Mouse (Mus musculus) left cerebral cortex, postnatal 25 days (tissue): ENCODE measurements at regions not wholly inside any gene's neighbourhood (a gene's known extent, or its start where the extent isn't known, plus 50 kb on each side); places are given as distances from the start of the nearest gene placed in this dataset.
"Not testable (repeated sequence)": the region's sequence is repeated elsewhere in the genome, so short reads cannot be mapped to it uniquely, and the experiment has no call there.

ENCODE experiments used
- DNase-seq, 2 experiments: peaks; one replicate each; pipeline ENCODE4 v3.0.0; 2022; ENCODE audit warnings: low spot score in 2 of 2, mixed read lengths in 1 of 2
- intact Hi-C: fragments of 180-260 bp; cut with DNase I; formaldehyde crosslinking; loops from one replicate; pipeline ENCODE4 v1.15.1; 2025

DNA sequence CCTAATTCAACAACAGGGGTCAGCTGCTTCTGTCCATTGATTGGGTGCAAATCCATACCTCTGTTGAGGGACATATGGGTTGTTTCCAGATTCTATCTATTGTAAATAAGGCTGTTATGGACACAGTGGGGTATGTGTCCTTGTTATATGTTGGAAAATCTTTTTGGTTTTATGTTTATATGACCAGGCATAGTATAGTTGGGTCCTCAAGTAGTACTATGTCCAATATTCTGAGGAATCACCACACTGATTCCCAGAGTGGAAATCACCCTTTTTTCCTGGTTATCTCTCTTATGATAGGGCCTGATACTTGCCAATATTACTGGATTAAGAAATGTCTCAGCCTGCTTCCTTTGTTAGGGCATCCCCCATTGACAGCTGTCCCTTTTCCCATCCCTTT lies 1471.0 kb downstream of the Kcnt2 start:
- intact Hi-C loops: no loop called here
- DNase-seq: no peak

DNA sequence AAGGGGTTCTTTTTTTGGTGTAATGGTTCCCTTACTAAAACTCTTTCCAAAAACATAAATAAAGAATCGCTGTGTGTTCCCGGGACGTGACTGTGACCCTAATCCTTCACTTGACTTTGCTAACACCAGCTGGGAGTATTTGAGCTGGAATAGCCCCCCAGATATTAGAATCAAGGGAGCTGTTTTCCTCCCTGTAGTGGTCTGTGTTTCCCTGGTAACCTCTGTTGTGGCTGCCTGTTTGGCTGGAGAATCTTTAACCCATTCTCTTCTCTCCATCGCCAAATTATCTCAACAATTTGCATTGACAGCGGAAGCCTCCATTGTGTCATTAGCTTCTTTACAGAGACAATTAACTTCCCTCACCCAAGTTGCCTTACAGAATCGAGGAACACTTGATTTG lies 1471.6 kb downstream of the Kcnt2 start:
- intact Hi-C loops: no loop called here
- no peak for DNase-seq

DNA sequence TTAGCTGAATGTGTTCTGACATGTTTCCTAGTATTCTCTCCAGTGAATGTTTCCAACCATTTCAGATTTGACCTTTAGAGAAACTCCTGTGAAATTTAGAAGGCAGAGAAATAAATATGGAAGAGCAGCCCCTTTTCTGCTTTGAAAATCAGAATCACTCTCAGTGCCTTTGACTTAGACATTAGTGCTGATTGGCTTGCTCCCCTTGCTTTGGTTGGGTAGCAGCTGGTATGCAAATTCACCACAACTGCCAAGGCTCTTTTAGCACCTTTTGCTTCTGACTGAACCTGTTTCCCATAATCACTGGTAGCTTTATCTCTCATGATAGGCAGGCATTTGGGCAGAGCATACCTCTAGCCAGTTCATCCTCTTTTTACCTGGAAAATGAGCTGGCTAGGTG lies 1495.3 kb downstream of the Kcnt2 start:
- intact Hi-C loops: no loop called here
- DNase-seq: peak in 1 of 2 experiments; percentile 8

DNA sequence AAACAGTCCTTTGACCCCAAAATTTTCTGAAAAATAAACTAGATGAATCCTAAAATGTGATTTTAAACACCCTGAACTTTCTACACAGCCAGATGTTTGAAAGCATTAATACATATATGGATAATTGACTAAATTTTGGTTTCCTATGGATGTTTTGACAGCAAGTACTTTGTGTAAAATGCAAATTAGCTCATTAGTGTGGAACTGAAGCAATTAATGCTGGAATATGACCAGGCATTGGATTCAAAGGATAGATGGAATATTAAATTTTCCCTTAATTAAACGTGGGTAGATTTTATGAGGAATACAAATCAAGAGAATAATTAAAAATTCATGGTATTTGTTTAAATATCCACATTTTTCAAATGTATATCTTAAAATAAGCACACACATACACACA lies 1530.1 kb downstream of the Kcnt2 start:
- intact Hi-C loops: no loop called here
- no peak for DNase-seq

DNA sequence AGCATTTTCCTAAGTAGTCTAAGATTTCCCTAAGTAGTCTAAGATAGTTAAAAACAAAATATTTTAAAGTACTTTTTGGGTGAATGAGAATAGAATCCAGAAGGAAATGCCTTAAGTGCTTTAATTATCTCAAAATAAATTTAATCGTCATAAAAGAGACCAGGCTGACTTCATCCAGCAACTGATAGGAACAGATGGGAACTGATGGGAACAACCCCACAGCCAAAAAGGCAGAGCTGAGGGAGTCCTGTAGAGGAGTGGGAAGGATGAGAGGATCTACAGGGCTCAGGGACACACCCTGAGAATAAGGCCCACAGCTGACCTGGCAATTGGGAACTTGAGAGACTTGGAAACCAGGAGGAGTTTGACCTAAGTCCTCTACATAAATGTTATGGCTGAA lies 1537.4 kb downstream of the Kcnt2 start:
- intact Hi-C loops: no loop called here
- DNase-seq: peak; percentile 4 to 76

DNA sequence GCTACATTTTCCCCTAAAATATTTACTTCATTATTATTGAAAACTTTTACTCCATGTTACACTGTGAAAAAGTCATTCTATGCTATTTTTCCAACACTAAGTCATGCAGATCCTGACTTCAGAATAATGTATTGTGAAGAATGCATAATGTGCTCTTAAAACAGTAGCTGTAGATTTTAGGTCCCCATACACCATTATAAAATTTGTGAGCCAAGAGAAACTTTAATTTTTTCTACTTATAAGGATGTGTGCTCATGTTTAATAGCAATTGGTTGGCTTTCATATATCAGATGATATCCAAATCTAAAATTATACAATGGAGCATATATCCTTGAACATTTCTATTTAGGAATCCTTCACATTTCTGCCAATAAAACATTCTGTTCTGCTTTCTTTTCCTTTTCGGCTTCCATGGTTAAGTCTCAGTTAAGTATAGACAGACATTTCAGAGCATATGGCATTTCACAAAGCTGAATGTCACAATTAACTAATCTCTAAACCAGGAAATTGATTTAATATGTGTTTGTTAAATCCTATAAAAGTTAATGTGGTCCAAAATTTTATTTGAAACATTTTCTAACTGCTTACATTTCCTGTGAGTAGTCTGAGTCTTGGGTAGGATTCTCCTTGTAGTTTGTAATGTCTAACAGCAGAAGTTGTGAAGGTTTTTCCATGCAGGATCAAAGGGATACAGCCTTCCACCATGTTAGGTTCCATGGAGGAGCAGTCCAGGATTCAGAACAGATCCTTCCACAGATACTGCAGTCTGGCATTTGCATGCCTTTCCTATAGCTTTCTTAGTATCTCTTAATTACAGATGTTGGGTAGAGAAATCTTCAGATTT lies 1567.6 kb downstream of the Kcnt2 start:
- peak in 1 of 2 experiments; percentile 51 for DNase-seq
- intact Hi-C loops: loop anchor here (10.0 kb wide), 1 partner anchor 241 kb away; no protein-coding TSS in a partner anchor

DNA sequence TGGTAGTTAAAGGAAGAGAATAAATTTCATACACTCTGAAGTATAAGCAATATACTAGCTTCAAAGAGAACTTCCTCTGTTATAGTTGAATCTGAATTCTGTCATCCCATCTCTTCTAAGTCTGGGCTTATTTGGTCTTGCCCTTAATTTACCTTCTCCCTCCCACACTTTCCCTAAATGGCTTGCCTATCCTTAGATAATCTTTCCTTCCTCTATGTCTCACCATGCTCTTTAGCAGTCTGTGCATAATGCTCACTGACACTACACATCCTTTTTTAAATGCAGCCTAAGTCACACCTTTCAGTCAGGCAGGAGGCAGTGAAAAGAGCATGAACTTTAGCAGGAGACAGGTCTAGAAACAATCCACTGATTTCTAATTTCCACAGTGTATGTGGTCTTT lies 1585.5 kb downstream of the Kcnt2 start:
- DNase-seq: peak in 1 of 2 experiments; percentile 79
- intact Hi-C loops: no loop called here

DNA sequence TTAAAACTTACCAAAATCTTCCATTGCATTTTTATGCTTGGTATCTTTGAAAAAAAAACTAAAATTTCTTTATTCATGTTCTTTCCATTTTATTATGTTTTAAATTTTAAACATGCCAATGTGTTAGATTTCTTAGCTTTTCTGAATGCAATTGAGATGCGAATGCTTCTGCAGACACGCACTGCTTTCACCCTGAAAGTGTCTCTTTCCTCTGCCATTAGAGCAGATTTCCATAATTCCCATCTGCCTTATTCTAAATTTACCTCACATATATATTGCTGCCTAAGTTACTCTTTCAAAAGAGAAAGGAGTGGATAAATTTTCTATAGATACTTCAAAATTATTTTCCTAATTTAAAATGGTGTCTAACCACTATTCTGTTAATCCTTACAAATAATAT lies 1596.6 kb downstream of the Kcnt2 start:
- intact Hi-C loops: no loop called here
- DNase-seq: peak in 1 of 2 experiments; percentile 42

DNA sequence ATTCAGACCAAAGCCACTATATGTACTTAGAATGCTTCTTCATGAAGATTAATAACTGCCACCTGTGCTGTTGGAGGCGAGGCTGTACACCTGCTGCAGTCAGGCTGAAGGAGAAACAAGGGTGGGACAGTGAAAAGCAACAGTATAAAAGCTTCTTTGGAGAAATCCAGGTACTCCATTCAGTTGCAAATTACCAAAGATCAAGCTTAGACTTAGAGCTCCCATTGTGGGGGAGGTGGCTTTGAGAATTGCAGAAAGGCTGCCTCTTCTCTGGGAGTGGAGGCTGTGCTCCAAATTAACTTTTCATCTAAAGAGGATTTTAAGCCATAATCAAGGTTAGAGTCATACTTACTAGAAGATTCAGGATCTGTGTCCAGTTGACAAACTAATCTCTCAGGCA lies 1607.9 kb downstream of the Kcnt2 start:
- DNase-seq, intact Hi-C loops: not testable (repeated sequence)

DNA sequence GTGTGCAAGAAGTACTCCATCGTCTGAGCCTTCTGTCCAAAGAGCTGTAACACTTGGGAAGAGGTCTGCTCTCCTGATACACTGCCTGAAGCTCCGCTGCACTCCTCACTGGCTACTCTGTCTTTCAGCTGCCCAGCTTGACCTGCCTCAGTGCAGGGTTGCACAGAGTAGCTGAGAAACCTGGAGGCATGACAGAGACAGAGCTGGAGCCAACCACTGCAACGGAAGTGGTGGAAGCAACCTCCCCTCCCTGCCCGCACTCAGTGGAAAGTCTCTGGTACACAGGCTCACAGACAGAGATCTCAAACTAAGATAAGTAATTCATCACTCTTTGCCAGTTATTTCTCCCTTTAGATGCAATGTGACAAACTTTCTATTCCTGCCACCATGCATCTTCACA lies 1638.4 kb downstream of the Kcnt2 start:
- no peak for DNase-seq
- intact Hi-C loops: no loop called here

DNA sequence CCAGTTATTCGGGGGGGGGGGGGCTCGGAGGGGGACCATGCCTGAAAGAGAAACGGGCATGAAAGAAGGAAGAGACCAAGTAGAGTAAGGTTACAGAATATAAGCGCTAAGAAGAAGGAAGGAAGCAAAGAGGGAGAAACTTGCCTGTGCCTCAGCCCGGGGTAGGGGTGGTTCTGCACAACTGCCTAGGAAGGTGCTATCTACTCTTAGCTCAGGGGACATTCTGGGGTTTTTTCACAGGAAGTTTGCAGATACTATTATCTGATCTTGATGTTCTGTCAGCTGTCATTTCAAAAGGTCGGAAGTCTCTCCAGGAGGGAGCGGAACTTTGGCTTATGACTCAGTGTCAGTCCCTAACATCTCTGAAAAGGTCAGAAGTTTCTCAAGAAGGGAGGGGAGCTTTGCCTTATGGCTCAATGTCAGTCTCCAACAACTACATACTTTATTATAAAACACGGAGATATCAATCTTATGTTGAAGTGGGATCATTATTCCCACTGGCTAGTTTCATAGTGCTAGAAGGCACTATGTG lies 1652.0 kb downstream of the Kcnt2 start:
- intact Hi-C loops: no loop called here
- DNase-seq: no peak

DNA sequence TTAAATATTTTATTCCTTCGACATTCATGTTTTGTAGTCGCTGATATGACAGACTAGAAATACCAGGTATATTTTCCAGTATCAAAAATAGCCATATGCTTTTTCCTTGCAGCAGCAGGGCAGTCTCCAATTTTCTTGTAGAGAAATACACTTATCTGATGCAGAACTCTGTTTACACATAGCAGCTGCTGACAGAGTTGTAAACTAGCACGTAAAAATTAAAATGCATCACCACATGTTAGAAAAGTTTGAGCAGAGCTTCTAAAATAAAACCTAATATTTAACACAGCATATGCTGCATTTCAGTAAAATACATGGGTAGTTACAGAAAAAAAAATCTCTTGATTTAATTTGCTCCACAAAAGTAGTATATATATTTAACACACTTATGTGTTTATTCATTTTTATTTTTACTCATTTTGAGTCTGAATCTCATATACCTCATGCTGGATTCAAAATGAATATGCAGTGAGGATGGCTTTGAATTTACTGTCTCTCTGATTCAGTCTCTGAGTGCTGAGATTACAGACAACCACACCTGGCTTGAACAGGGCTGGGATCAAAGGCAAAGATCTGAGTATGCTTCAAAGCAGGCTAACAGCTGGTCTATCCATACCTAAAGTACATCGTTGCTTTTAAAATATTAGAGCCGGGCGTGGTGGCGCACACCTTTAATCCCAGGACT lies 1665.9 kb downstream of the Kcnt2 start:
- DNase-seq: peak in 1 of 2 experiments; percentile 28
- intact Hi-C loops: no loop called here

DNA sequence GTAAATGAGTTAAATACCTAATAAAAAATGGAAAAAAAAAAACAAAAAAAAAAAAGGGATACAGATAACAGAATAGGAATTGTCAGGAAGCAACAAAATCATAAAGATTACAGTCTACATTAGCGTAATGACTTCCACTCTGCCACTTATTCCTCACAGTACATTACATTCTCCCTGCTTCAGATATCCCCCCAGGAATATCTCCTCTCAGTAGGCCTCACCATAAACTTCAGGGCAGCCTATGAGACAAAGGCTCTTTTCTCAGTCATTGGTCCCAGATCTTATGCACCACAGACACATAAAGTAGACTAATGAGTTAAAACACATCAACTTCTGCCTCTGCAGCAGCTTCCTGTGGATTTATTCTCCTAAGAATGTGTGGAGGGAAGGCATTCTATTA lies 1680.2 kb downstream of the Kcnt2 start:
- intact Hi-C loops: no loop called here
- no peak for DNase-seq

DNA sequence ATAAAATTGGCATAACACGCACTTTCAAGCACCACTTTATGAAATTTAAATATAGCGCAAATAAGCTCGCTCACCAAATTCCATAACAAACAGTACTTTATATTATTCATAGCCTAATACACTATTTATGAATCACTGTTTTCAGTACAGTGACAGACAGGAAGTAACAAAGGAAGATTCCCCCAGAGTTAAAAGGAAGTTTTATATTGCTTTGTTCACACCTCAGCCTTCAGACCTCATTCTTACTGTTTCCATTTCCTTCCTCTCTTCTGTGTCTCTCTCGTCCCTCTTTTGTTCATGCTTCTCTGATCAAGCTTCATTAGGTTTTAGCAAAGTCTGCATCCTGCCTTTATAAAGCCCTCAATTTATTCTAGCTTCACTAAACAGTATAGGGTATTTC lies 1680.8 kb downstream of the Kcnt2 start:
- intact Hi-C loops: no loop called here
- no peak for DNase-seq

DNA sequence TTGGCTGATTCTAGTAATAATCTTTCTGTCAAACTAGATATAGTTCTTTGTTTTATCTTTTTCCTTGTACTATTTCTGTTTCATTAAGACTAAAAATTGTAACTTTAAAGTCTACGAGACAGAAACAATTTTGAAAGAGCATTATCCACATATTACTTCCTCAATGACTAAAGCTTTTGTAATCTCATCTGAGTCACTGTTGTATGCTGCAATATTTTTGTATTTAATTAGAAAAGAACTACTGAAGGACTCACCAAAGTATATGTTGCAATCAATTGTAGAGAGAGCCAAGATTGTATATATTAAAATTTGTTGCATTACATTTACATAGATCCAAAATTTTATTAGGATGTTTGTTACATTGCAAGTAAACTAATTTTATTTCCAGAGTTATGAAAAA lies 1692.4 kb upstream of the B3galt2 start:
- DNase-seq: no peak
- intact Hi-C loops: no loop called here

DNA sequence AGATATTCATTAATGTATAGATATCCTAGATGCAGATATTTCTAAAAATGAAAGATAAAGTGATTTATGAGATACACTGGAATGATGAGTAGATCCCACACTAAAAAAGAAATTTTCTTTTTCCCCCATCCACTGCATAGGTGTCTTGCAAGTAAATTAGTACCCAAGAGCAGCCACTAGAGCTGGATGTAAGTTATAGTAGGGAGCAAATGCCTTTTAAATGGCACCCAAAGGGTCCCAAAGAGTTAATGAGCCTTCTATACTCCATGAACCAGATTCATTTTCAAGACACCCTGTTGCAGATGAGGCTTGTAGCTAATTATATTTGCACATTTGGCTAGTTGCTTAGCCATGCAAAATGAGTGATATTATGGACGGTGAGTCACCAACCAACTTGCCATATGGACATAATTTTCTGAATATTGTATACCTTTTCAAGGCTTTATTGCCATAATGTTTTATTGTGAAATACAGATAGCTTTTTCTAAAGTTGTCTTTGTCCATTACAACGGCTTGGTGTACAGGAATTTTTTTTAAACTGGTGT lies 1686.1 kb upstream of the B3galt2 start:
- intact Hi-C loops: no loop called here
- peak in 1 of 2 experiments; percentile 59 for DNase-seq

DNA sequence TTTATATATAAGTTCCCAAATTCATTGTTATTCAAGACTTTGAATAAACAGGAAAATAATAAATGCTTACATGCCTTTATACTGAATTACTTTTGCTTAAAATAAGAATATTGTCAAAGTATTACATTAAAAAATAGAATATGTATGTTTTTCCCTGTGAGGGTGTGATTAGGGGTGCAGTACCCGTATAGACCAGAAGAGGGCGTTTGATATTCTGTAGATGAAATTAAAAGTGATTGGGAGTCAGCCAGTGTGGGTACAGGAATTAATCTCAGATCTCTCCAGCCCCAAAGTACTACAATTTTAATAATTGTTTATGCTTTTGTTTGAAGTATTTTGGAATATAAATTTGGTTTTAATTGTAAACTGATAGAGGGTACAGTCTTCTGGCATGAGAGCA lies 1678.7 kb upstream of the B3galt2 start:
- intact Hi-C loops: no loop called here
- no peak for DNase-seq

DNA sequence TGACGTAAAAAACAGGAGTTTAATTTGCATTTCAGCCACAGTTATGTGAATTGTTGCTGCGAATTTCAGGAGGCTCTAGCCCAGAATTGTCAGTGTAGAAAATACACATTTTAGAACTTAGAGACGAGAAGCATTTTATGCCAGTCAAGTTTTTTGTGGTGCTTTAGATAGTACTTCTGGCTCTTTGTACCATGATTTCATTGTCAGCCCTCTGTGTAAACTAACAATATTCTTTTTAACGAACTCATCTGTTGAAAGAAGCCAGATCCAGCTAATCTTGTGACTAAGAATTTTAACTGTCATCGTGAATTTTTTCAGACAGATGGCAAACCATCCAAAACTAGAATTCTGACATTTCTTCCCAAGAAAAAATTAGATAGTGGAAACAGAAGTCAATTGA lies 1672.3 kb upstream of the B3galt2 start:
- intact Hi-C loops: no loop called here
- DNase-seq: peak in 1 of 2 experiments; percentile 66

DNA sequence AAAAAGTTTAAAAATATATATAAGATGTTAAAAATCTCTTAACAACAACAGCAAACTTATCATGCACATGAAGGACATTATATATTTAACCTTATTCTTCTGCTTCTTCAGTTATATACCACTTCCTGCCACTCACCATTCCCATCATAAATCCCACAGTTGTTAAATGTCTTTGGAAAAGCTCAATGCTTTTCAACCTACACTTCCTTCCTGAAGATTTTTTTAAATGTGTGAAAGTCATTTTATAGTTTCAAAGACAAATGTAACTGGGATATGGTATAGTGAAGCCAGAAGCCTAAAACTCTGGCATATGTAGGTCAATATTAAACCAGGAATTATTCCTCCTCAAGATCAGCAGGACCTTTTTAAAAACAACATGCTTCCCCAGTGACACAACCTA lies 1666.1 kb upstream of the B3galt2 start:
- DNase-seq: peak in 1 of 2 experiments; percentile 18
- intact Hi-C loops: no loop called here

DNA sequence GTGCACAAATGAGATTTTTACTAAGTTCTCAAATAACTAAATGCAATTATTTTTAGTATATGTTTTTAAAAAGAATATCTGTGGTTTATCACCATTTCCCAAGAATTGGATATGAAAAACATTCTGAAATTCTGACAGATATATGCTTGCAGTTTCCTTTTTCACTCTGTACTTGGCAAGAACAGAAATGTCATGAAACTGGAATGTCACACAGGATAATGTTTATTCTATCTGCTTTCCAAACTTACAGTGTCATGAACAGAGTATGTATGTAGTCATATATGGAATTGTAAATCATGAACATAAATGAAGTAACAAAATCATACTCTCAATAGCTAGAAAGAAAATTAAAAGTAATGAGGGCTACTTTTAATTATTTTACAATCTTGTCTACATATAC lies 1640.7 kb upstream of the B3galt2 start:
- intact Hi-C loops: no loop called here
- DNase-seq: peak in 1 of 2 experiments; percentile 16

DNA sequence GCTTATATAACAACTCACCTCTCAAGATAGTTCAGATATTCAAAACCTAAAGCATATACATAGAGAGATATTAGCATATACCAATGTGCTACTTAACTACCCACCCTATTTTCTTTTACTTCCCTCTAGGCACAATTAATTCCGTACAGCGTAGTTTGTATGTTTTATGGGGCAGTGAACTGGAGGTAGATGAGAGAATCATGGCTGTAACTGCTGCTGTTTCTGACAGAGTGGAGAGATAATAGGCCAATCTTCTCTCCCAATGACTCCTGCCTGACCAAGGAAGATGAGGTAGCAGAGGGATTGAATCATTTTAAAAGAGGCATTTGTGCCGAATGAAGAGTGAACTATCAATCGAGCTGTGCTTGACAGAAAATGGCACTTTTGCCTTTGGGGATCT lies 1640.1 kb upstream of the B3galt2 start:
- intact Hi-C loops: no loop called here

More for the DNA sequence above, 1640.1 kb upstream of the B3galt2 start:
- no peak for DNase-seq
